Mouse (Mus musculus) kidney, adult 18-20 months (tissue): Measurements from ENCODE around the gene Lenep.

Experiments used
- DNase-seq: peaks from one replicate; pipeline ENCODE4 v3.0.0; 2021

Gene Lenep

DNA sequence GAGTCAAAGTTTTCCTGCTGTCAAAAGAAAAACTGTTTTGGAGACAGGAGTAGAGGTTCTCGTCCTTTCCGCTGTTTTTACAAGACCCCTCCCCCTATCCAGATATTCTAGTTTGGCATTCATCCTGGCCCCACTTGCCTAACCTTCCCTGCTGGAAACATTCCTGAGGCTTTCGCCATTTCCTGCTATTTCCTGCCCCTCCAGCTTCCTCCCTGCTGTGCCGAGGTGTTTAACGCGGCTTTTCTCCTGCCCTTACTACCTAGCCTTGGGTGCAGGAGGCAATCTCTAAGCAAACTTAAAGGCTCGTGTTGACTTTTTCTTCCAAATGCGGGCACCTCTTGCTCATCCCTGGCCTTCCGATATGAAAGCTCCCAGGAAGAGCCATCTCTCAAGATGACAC, 17.0 kb upstream of the Lenep start:
- DNase-seq = peak; percentile 66

DNA sequence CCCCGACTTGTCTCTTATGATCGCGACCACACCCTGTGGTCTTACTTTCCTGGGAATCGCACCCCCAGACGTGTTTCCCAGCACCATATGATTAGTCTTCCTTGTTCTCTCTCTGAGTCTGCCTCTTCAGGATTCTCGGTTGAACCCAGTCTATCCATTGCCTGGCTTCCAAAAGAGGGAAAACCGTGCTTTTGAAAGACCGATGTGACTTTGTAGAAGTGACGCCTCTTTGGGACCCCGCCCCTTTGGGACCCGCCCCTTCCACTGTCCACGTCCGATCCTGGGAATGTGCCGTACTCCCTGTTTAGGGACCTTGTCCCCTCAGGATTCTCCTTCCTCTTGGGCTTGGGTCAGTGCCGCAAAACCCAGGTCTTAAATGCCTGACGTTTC, 16.3 kb upstream of the Lenep start:
- DNase-seq = peak; percentile 84

DNA sequence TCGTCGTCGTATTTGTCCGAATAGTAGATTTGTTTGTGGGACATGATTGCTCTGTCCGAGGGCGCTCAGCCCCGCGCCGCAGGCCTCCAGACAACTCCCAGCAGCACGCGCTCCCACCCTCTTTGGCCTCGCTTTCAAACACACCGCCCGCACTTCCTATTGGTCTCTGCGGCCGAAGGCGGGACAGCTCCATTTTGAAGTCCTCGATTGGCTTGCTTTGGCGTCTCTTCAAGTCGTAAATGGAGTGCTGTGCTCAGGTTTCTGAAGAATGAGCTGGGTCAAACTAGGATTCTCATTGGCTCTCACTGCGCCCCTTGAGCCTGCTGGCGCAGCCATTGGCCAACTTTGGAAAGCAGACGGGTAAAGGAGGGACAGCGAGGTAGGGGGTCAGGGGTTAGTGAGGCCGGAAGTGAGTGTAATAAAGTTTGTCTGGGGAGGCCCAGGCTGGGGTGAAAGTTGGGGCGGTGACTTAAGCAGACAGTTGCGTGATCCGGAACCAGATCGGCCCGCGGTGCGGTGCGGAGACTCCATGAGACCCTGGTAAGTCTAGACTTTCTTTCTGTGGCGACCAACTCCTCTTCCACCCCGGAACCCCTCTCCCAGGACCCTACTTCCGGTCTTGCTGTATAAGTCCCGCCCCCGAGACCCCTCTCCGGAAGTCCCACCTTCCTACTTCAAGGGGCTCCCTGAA, 15.7 kb upstream of the Lenep start, which contains the start of the genes Cks1b and Shc1:
TSS of gene Cks1b (minus strand) at position 214 of the 691 bp plus-strand sequence.
TSS of gene Shc1 (plus strand) at position 274 of the 691 bp plus-strand sequence.
- peak; percentile 90 for DNase-seq

DNA sequence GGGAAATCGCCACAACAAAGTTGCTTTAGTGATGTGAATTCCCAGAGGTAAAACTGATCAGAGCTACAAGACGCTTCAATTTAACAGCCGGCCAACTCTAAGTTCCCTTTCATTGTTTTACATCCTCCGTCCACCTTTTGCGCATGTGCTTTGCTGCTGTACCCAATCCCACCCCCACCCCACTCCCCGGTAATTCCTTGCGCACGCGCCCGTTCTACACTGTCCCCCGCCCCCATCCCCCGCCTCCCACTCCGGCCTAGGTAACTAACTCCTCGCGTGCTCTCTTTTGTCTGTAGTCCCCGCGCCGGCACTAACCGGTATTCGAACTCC, 15.2 kb upstream of the Lenep start:
- no peak for DNase-seq

DNA sequence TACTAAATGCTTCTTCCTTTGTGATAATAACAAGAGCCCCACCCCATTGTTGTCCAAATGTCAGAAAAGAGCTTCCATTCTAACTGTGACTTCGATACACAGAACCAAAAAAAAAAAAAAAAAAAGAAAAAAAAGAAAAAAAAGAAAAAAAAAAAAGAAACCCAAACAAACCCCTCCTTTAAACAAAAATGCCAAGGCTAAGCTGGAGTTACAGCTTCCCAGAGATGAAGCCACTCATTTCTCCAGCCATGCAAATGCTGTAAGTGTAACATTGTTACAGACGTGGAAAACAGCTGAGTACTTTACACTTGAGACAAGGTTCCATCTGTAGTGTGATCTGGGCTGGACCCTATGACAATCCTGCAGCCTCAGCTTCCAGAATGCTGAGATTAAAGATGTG, 14.5 kb upstream of the Lenep start:
- no peak for DNase-seq

DNA sequence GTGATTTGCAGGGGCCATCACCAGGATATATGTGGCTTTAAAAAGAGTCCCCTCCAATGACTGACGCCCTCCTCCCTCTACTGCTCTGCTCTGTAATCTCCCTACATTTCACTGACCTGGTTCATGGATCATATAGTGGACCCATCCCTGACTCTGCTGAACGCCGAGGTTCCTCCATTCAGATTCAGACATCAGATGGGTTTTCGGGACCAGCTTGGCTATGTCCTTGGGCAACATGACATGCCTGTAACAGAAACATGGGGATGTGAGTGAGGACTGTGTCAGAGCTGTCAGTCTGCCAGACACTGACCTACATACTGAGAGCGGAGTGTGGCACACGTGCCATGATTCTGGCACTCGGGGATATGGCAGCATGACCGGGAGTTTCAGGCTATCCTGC, 13.6 kb upstream of the Lenep start:
- DNase-seq = no peak

DNA sequence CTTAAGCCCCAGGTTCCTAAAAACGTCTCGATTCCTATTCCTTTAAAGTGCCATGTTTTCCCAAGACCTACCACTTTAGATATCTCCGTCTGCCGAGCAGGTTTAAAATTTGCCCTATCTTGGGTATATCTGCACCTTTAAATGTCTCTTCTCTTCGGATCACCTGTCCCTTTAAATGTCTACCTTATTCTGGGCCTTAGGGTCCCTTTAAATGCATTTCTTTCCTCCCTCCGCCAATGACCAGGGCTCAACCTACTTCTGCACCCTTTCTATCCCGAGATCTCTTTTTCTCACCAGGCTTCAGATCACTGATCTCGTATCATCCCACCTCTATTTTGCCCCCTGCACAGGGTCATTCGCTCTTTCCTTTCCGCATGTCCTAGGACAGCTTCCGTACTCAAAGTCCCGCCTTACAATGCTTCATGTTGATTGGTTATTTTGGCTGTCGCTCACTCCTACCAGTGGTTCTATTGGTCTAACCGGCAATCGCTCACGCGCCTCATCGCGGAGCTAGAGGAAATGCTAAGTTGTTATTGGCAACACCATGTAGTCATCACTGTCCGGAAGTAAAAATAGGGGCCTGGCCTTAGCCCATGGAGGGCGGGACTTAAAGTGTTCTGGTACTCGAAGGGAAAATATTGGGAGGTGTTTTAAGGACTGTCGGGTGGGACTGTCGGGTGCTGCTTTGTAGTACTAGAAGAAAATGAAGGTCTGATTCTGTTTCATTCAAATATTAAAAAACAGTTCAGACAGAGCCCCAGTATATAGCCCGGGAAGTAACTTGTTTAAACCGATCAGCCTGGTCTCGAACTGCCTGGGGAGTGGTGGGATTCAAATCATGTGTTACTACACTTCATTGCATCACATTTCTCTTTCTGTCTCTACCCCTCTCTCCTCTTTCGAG, 9.1 kb upstream of the Lenep start, which contains the start of gene Flad1:
TSS of gene Flad1 (minus strand) at position 381 of the 904 bp plus-strand sequence.
- peak; percentile 100 for DNase-seq

DNA sequence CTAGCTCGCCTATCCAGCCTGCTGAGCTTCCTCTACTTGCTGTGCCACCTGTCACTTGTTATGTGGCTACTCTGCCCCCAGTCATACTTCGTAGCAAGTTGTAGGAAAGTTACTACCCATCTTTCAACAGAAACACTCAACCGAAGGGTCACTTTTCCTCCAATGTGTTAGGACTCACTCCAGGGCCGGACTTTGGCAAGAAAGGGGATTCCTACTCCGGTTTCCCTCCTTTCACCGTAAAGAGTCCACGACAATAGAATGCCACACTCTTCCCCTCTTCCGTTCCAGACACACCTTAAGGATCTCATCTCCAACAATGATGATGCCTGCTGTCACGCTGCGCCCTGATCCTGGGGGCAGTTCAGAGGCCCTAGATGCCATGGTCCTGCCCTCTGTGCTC, 8.3 kb upstream of the Lenep start:
- DNase-seq = no peak

DNA sequence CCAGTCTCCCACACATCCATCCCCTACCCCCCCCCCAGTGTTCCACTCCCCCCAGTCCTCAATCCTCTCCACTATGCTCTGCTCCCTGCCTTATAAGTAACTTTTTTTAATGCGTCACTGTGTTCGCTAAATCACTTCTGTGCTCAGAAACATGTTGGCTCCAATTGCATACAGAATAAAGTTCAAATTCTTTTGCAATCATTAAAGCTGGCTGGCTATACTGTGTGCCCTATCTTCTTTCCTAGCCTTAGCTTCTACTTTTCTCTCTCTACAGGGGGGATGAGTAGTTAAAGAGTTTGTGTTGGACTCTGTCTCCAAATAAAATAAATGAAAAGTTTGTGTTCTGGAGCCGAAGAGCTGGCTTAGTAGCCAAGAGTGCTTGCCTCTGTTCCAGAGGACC, 7.1 kb upstream of the Lenep start:
- no peak for DNase-seq

DNA sequence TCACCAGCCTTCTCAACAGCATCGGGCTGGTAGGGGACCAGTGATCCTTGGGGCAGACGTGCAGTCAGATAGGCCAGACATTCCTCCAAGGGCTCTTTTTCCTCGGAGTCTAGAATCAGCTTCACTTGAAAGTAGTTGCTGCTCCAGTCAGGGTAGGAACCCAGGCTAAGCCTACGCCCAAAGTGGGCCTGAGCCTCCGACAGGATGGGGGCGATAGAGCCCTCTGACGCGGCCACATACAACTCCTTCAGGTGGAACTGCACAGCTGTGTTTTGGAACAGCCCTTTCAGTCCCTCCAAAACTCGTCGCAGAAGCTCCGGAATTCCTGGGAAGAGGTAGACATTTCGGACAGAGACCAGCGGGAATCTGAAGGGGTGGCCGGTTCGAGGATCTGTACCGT, 5.9 kb upstream of the Lenep start:
- DNase-seq = no peak

DNA sequence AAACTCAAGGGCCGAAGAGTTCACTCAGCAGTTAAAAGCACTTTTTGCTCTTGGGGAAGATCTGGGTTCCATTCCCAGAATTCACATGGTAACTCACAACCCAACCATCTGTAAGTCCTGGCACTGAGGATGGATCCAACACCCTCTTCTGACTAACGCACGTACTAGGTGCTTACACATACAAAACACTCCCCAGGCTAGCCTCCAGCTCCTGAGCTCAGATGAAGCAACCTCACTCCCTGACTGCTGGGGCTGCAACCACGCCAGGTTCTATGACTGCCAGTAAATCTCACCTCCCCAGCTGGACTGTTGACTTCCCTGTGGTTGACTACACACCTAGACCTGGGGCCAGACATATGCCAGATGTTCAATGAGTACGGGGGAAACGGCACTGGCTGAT, 4.3 kb upstream of the Lenep start:
- DNase-seq = no peak

DNA sequence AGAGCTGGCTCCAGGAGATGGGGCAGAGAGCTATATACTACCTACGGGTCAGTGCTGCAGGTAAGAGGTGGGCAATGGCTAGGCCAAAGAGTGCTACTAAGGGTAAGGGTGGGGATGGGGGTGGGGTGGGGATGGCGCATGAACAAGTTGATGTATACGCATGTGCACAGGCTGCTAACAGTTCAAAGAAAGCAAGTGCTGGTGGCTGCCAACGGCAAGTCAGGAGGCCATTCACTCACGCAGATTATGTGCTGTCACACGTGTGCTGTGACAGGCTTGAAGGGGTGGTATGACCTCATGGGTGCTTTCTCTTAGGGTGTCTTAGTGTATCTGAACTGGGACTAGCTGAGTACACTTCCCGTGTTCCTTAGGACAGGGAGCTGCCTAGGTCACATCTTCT, 1.3 kb downstream of the Lenep start:
- DNase-seq = no peak

DNA sequence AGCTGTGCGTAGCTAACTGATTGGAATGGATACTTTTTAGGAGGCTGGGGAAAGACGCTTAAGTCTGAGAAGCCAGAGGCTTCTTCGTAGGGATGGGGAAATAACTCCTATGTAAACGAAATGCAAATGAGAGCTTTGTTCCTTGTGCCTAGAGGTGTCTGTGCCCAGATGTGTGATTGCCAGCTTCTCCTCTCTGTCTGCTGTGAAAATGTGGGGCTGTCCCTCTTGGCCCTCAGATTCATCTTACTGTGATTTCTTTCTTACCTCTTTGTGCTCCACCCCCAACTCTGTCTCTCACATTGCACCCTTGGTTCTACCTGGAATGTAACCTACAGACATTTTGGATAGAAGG, 6.0 kb downstream of the Lenep start:
- no peak for DNase-seq

DNA sequence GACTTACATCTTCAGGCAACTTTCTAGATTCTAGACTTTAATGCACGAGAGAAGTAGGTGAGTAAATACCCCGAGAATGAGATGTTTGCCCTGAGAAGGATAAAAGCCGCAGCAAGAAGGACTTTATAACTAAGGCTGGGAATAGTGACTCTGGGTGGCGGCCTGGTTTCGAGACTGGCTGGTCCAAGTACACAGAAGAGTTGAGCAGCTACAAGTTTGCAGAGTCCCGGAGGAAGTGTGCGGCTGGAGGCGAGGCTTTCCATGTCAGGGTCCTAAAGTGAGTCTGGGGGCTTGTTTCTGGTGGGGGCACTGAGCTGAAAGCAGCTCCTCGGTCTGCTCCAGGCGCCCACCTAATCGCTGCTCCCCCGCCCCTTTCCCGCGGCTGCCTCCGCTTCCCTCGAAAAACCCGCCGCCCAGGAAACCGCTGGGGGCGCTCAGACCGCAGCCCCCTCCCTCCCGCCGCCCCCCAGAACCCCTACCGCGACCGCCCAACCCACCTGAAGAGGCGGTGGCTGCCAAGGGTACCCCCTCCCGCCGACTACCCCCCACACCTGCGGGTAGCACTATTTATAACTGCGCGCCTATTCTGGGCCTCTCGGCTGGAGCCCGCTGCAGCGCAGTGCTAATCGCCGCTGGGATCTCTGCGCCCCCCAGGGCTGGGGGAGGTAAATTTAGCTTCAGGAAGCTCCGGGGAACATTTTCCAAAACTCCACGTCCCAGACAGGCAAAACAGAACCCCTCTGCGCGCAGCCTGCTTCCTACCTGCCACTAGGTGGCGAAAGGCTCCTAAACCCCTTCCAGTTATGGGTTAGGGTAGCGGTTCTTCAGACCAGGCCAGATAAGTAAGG, 6.6 kb downstream of the Lenep start:
- DNase-seq = peak; percentile 84

DNA sequence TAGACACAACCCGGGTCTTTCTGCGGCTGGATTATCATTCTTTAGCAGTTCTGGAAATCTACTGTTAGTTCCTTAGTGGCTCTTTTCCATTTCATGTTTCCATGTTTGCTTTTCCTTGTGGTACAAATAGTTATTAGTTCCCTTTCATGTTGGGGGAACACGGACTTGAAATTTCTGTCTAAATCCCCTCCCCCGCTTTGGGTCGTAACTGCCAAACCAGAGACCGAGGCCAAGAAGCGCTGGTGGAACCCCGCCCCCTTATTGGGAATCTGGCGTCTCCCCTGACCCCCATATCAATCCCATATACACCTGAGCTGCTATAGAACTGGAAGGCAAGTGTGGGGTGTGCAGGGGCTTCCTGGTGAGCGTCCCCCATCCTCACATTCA, 7.2 kb downstream of the Lenep start:
- DNase-seq = peak; percentile 35

DNA sequence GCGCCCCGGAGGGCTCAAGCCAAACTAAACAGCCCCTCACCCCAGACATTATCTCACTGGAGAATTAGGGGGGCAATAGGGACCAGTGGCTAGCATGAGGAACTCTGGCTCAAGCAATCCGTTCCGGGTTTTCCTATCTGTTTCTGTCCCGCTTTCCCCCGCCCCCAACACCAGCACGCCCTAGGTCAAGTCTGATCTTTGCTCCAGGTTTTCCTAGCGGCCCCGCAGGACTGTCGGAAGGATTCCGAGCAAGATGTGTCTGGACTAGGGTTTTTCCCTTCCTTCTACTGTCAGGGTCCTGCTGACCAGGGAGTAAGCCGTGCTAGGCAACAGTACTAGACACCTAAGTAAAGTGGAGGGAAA, 7.7 kb downstream of the Lenep start:
- peak; percentile 91 for DNase-seq

DNA sequence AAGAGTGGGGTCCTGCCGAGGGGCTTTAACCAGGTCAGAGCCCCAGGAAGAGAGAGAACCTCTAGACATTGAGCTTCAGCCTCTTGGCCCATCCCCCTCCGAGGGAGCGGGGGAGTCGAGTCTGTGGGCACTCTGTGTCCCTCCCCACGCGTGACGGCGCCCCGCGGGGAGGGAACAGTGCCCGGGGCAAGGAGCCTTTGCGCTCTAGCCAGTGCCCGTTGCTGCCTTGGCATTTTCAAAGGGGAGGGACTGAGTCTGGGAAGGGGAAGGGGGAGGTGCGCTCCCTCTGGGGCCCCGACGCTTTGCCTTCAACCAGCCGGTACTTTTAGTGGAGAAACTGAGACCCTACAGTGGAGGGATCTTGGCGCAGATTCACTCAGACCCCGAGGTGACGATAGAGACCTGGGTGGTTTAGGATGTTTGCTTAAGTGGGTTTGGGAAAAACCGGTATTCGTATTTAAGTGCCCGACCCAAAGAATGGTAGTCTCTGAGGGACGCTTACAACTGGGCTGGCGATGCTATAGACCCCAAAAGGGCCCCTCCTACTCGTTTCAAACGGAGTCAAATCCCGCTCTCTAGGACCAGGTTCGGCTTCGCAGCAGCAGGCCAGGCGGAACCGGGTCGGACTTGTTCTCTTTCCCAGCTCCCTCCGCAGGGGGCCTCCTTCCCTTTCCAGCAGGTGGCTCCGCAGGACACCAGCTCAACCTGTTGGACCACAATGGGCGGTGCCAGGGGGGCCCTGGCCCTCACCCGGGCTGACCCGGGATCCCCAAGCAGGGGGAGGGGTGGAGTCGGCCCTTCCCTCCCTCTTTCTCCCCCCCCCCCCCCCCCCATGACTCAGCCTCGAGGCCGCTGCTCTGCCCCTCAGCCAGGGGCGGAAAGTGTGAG, 8.3 kb downstream of the Lenep start, which contains the start of gene Zbtb7b:
TSS of gene Zbtb7b (minus strand) at position 771 of the 888 bp plus-strand sequence.
- peak; percentile 90 for DNase-seq

DNA sequence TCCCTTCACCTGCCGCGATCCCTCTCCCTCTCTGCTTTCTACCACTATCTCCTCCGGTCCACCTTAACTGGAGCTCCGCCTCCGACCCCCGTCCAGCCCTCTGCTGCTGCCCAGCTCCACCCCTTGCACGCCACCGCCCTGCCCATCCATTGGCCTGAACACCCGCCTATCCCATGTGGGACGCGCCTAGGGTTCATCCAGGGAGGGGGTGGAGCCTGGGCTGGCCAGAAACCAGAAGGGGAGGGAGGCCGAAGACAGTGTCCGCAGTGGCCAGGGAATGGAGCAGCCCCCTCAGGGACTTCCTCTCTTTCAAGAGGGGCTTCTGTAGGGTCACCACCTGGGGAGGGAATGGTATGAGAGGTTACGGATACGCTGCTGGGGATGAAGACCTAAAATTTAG, 9.0 kb downstream of the Lenep start:
- peak; percentile 99 for DNase-seq

DNA sequence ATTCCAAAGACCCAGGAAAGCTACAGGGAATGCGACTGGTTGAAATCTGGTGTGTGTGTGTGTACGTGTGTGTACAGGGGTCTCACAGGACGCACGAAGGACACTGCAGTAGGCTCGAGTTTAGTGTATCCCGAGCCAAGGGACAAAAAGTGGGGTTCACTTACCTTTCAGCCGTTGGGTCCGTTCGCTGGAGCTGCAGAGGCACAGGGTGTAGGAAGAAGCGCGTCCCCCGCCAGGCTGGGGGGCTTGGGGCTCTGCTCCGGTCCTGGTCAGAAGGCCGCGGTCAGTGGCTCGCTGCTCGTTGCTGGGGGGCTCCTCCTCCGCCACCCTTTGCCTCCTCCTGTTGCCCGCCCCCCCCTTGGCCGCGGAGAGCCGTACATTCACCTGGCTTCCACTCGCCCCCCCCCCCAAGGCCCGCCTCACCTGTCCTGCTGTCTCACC, 9.7 kb downstream of the Lenep start:
- peak; percentile 61 for DNase-seq

DNA sequence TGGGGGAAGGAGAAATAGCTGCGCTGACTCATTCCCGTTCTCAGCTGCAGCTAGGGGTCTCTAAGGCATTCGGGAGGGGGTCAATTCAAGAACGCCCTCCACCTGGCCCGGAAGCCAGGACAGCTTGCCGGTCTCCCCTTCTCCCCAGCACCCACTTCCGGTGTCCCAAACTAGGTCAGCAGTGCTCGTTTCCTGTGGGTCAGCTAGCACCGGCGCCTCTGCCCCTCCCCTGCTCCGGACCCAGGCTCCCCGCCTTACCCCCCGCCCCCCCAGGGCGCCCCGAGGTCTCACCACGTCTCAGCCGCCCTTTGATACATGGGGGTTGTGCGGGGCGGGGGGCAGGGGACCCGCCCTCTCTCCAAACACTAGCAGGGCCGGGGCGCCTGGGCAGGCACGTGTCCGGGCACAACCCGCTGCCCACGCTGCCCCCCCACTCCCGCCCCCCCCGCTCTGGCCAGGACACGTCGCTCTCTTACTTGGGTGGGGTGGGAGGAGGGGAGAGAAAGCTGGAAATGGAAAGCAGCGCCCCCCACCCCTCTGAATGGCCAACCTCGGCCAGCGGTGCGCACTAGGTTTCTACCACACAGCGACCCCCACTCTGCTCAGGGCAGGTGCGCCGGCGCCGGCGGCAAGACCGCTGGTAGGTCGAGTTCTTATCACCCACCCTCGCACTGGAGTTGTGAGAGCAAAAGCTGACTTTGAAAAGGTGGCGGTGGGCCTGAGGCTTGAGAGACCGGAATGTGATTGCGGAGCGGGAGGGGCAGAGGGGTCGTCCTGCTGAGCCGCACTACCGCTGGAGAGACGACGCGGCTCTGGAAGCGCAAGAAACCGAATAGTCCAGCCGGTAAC, 10.7 kb downstream of the Lenep start:
- peak; percentile 82 for DNase-seq
